Mouse (Mus musculus) urinary bladder, postnatal 25 days (tissue): ENCODE measurements around the gene Zfy2.

ENCODE experiments used
- DNase-seq: peaks from one replicate; pipeline ENCODE4 v3.0.0; 2022; ENCODE audit warnings: low spot score

Gene Zfy2

GRCm38 (mm10) chrY:2170309-2170708, at the start of gene Zfy2:
TSS of gene Zfy2 (minus strand) at chrY:2170409.
- no peak for DNase-seq
